Mouse (Mus musculus): ENCODE data around the gene Cort. TPM values are rescaled to one million over a fixed set of nuclear protein-coding genes. Genes with fewer than 3 reads are reported as not detected.
"Not testable (repeated sequence)": the region's sequence is repeated elsewhere in the genome, so short reads cannot be mapped to it uniquely, and the experiment has no call there.

Gene Cort
- polyA plus RNA-seq, 1 experiment, result 0.14 TPM

GRCm38 (mm10) chr4:149149611-149150010 is 23.0 kb upstream of the Cort start:
- no peak for DNase-seq (ENCODE audit: low read depth, low spot score)

DNA sequence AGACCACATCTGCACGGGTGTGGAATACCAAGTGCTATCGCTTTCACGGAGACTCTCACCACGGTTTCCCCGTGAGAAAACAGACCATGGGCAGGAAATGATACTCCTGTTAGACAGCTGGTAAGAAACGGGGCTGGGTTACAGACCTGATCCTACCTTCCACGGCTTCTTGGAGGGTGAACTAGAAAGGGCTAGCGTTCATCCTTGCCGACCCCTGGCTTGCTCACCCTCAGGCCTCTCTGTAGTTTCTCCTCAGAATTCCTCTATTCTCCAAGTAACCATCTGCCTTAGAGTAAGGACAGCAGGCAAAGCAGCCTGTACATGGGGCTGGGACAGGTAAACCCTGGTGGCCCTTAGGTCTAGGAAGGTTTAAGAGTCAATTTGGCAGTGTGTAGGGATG is 22.6 kb upstream of the Cort start:
- DNase-seq (ENCODE audit: low read depth, low spot score), result no peak
- 76% methylated on average over 9 of the region's 9 CpGs for WGBS

More at GRCm38 (mm10) chr4:149149611-149150010, 23.0 kb upstream of the Cort start:
- WGBS, result 58% methylated on average over 7 of the region's 7 CpGs

DNA sequence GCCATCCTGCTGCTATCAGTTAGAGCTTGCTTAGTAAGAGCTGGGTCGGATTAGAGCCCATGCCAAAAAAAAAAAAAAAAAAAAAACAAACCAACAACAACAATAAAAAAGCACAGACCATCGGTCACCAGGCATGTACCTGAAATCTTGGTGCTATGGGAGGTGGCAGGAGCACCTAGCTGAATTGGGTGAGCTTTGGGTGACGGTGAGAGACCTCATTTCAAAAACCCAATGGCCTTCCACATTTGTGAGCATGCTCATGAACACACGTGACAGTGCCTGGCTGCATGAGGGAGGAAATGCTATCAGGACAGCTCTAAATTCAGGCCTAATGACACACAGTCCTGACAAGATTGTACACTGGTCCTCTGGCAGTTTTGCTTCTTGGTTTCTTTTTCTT is 21.5 kb upstream of the Cort start:
- no peak for DNase-seq (ENCODE audit: low read depth, low spot score)
- 74% methylated on average over 4 of the region's 4 CpGs for WGBS

- 69% methylated on average over 7 of the region's 7 CpGs for WGBS
- no peak for DNase-seq (ENCODE audit: low read depth, low spot score)
These were observed 21.0 kb upstream of the Cort start for GRCm38 (mm10) chr4:149147528-149147927.

DNA sequence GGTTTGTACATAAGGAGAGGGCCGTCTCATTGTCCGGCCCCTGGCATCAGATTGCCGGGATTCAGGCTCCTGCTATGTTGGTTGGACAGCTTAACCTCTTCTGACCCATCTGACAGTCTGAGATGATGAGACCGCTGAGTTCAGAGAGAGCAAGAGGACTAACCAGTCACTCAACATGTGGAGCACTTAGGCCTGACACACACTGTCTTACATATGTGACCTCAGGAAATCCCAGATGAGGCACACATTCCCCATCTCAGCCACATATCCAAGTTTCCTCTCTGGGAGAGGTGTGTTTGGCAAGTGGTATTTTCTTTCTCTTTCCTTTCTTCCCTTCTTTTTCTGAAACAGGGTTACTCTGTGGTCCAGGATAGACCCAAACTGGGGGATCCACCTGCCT is 18.6 kb upstream of the Cort start:
- WGBS, result 85% methylated on average over 4 of the region's 4 CpGs
- DNase-seq (ENCODE audit: low read depth, low spot score), result no peak

- WGBS, result 9% methylated on average over 3 of the region's 3 CpGs
- peak; percentile 76 for DNase-seq (ENCODE audit: low read depth, low spot score)
These were observed 17.9 kb upstream of the Cort start for GRCm38 (mm10) chr4:149144459-149144858.

- no peak for DNase-seq (ENCODE audit: low read depth, low spot score)
- WGBS, result 2% methylated on average over 4 of the region's 4 CpGs
These were observed 17.0 kb upstream of the Cort start for GRCm38 (mm10) chr4:149143594-149143993.

DNA sequence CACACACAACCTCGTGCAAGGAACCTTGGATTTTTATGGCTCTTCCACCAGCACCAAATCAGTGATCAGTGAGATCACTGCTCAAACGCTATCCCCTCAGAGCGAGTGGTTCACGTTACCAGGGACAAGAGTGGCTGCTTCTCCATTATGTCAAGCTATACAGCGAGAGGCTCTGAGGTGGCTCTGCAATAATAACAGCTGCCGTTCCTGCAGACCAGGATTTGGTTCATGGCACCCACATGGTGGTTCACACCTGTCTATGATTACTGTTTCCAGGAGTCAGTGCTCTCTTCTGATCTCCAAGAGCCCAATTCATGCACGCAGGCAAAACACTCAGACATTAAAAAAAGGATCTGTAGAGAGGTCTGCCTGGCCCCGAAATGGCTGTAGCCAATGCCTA is 12.0 kb upstream of the Cort start:
- no peak for DNase-seq (ENCODE audit: low read depth, low spot score)
- WGBS, result 76% methylated on average over 8 of the region's 8 CpGs

DNA sequence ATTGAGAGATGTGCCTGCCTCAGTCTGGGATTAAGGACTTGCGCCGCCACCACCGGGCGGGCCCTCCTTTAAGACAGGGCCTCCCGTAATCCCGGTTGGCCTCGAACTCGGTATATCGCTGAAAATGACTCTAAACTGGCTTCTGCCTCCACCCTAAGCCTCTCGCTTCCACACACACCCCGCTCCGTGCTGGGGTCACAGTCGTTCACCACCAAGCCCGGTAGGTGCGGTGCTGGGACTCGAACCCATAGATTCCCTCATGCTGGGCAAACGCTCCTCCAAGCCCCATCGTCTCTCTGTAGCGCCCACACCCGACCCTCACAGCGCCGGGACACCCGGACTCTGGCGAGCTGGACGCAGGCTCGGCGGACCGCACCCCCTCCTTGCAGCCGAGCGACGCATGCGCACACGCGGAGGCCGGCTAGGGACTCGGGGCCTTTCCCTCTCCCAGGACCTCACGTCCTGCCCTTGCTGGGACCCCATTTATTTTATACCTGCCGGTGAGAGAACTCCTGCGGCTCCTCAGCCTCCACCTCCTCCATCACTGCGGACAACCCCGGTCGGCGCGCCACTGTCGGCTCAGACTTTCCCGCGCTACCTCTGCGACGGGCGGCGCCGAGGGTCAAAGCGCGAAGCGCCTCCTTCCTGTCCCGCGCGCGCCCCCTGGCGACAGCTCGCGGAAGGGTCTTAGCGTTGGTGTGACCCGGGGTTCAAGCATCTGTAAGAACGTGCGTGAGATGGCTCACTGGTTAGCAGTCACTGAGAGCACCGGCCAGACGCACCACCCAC is 10.6 kb upstream of the Cort start, which contains the start of gene Cenps:
Gene Cenps, minus strand, starts transcription at position 648 of the 789 bp plus-strand sequence.
- 1% methylated on average over 68 of the region's 68 CpGs for WGBS

DNA sequence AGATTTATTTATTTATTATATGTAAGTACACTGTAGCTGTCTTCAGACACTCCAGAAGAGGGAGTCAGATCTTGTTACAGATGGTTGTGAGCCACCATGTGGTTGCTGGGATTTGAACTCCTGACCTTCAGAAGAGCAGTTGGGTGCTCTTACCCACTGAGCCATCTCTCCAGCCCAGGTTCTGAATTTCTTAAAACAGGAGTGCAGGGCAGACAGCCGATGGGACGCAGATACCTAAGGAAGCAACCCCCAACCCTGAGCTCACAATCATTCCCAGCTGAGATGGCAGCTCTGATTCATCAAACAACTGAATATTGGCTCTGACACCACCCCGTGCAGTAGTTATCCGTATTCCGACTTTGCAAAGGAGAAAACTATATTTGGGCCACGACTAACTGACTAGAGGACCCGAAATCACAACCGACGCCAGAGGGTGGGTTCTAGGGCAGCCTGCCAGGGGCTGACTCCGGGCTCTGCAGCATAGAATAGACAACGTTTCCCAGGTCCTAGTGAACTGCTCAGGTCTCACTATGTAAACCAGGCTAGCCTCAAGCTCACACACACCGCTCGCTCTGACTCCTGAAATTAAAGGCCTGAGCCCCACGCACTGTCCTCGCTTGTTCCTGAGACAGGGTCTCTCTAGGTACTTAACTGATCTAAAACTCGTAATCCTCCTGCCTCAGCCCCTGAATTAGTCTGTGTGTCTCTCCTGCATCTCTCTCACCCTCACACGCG is 9.7 kb upstream of the Cort start:
- 71% methylated on average over 18 of the region's 18 CpGs for WGBS
- no peak for DNase-seq (ENCODE audit: low read depth, low spot score)

More for the DNA sequence above, 10.6 kb upstream of the Cort start, which contains the start of gene Cenps:
- DNase-seq (ENCODE audit: low read depth, low spot score), result peak; percentile 39

- DNase-seq (ENCODE audit: low read depth, low spot score), result no peak
- 70% methylated on average over 5 of the region's 5 CpGs for WGBS
These were observed 6.8 kb upstream of the Cort start for GRCm38 (mm10) chr4:149133395-149133794.

DNA sequence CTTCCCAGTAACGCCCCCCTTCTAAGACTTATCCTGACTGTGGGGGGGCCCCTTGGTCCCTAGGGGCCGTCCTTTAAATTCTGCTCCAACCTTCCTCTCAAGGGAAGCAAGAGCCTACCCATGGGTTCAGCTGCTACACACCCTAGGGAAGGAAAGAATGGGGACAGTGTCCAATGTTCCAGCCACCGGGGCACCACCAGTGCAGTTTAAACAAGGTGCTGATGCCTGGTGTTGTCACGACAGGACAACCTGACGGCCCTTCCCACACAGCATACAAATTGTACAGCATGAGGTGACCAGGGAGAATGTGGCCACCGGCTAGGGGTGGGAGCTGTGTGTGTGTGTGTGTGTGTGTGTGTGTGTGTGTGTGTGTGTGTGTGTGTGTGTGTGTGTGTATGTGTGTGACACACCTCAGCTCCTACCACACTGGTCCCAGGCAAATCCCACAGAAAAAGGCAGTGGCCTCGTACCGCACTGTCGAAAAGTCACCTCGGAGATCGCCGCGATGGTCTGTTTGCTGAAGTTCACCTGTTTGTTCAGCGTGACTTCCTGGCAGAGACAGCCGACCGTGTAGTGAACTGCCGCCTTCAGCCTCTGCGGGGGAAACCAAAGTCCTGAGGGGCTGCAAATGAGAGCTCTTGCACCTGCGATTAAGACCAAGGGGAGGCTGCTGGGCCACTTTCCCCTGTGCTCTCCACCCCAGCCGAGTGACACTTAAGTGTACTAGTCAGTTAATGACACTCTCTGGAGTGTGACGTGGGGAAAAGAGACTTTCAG is 5.4 kb upstream of the Cort start:
- no peak for DNase-seq (ENCODE audit: low read depth, low spot score)
- WGBS, result 51% methylated on average over 21 of the region's 21 CpGs

DNA sequence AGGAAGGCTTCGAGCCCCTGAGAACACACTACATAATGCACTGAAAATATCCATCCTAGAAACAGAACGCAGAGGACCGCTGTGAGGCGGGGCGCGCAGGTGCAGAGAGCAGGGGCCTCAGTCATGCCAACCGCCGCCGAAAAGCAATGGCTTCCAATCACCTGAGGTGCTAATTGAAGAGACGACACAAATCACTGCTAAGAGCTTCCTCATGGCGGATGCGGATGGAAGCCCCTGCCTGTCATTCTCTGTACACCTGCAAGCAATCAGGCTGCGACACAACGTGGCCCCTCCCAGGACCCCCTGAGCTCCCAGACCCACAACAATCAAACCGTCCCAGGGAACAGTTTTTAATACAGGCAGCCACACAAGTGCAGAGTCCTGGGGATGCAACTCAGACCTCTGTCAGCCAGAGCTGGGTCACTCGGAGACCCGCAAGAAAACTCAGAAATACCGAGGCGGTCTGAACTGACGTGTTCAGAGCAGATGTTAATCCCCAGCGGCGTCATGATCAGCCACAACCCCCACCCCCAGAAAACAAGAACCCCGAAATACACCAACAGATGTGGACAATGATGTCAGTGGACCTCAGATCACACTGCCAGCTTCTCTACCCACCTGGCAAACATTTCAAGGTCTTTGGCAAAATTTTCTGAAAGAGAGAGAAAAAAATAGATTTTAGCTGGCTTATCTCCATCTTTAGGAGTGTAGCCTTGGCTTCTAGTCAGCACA is 4.6 kb upstream of the Cort start:
- DNase-seq (ENCODE audit: low read depth, low spot score), result no peak
- 94% methylated on average over 23 of the region's 23 CpGs for WGBS

- no peak for DNase-seq (ENCODE audit: low read depth, low spot score)
- 80% methylated on average over 18 of the region's 18 CpGs for WGBS
These were observed 1.9 kb upstream of the Cort start for GRCm38 (mm10) chr4:149128467-149128866.

DNA sequence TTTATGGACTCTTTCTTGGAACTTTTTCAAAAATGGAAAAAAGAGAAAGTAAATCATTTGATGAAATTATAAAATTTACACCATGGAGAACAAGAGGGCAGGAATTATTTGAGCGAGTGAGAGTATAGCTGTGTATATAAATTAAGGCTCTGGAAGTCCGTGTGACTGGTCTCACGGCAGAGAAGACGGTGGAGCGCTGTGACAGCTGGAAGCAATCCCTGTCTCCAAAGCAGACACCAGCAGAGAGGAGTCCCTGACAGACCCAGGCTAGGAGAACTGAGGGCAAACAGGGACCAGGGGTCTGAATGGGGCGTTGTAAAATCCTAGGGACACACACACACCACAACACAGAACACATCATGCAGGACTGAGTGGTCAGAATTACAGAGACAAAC is 451 bp downstream of the Cort start:
- DNase-seq (ENCODE audit: low read depth, low spot score), result no peak
- 69% methylated on average over 6 of the region's 6 CpGs for WGBS

- 76% methylated on average over 11 of the region's 11 CpGs for WGBS
- no peak for DNase-seq (ENCODE audit: low read depth, low spot score)
These were observed 1.0 kb downstream of the Cort start for GRCm38 (mm10) chr4:149125341-149126114.

DNA sequence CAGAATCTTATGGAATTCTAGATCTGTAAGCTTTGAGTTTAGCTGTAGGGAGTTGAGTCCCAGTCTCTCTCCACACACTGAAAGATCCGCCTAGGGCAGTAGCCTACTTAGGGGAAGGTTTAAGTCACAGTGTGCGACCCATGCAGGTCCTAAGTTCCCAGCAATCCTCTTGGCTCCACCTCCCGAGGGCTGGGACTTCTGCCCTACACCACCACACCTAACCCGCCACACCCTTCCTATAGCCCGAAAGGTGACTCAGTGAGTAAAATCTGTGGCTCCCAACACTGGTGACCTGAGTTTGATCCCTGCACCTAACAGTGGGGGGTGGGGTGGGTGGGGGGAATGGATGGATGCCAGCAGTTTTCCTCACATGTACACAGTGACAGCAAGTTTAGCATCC is 3.1 kb downstream of the Cort start:
- no peak for DNase-seq (ENCODE audit: low read depth, low spot score)
- 23% methylated on average over 5 of the region's 5 CpGs for WGBS

- 82% methylated on average over 12 of the region's 12 CpGs for WGBS
These were observed 6.5 kb downstream of the Cort start for GRCm38 (mm10) chr4:149119978-149120562.

More at GRCm38 (mm10) chr4:149119978-149120562, 6.5 kb downstream of the Cort start:
- not testable (repeated sequence) for DNase-seq (ENCODE audit: low read depth, low spot score)

Data from large intestine, adult 2 months (tissue).